Mouse (Mus musculus) thymus, postnatal 4 days (tissue): ENCODE results near the gene Slc2a5.

ENCODE experiments used
- DNase-seq: peaks from one replicate; pipeline ENCODE4 v3.0.0; 2021

Slc2a5 gene

DNA sequence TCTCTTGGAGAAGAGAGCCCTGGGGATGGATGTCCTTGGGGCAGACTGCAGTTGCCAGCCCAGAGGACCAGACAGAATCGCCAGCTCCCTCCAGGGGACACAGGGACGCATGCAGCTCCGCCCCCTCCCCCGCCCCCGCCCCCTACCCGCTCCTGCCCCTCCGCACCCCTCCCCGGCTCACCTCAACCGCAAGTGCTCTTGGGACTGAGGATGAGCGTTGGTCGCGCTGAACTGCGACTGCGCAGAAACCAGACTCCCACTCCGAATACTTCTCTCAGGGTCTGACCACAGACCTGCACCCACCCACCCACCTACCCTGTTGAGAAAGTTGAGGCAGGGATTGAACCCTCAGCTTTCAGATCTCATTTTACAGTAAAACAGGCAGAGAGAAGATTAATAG lies at the start of gene Slc2a5:
Slc2a5 (plus strand) TSS at position 229 of the 400 bp plus-strand sequence.
- peak; percentile 48 for DNase-seq

- DNase-seq, result no peak
Observed at GRCm38 (mm10) chr4:150070136-150070535, 48.9 kb upstream of the Slc2a5 start.

DNA sequence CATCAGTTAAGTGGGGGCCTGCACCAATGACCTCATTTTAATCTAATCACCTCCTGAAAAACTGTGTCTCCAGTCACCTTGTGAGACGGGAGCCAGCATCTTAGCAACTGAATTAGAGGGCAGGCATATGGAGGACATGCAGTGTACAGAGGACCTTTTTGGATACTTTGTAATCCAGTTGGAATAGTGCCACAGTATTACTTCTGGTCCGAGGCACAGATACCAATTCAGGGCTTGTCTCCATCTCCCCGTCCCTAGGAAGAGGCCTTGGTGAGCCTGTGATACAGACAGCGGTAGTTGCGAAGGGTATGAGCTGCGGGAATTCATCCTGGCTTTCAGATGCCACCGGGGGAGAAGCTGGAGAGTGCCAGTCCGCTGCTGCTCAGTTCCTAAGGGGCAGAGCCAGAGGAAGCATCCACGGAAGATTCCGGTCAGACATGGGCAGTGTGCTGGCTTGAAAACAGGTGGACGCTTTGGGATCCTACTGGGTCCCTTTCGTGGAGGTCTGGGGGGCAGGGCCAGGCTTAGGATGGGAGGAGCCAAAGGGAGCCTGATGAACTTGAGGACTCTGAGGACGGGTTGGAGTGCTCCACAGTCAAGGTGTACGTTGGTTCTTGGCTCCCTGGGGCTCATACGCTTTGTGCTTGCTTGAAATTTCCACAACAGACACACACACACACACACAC lies 46.5 kb upstream of the Slc2a5 start:
- DNase-seq, result no peak

GRCm38 (mm10) chr4:150073102-150073473 lies 46.0 kb upstream of the Slc2a5 start:
- peak; percentile 87 for DNase-seq

GRCm38 (mm10) chr4:150075350-150075749 lies 43.7 kb upstream of the Slc2a5 start:
- no peak for DNase-seq

GRCm38 (mm10) chr4:150076147-150076546 lies 42.9 kb upstream of the Slc2a5 start:
- peak; percentile 37 for DNase-seq

DNA sequence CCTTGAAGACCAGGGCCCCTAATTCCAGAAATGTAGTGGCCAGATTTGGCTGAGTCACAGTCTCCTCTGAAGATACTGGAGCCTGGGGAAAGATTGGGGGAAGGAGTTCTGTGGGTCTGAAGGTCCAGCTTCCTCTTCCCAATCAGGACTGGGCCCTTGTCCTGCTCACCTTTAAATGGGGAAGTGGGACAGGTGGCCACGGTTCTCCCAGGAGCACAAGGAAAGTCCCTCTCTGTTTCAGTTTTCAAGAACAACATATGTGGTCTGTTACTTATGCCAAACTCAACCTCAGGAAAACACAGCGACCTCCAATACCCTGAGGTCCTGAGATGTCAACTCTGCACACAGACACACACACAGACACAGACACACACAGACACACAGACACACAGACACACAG lies 40.4 kb upstream of the Slc2a5 start:
- DNase-seq, result no peak

DNA sequence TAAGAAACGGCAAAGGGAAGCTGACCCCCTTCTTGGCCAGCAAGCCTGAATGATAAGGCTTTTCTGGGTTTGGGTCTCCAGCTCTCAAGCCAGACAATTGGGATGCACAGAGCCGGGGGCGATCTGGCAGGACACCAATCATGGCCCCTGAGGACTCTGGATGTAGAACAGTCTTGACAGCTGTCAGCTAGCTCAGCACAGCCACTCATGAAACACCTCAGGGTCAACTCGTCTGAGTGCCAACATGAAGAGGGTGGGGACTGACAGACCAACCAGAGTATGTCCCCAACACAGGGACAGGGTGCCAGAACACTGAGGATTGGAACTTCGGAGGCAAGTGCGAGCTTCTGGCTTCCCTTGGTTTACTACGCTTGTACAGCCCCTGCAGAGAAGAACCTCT lies 39.8 kb upstream of the Slc2a5 start:
- no peak for DNase-seq

DNA sequence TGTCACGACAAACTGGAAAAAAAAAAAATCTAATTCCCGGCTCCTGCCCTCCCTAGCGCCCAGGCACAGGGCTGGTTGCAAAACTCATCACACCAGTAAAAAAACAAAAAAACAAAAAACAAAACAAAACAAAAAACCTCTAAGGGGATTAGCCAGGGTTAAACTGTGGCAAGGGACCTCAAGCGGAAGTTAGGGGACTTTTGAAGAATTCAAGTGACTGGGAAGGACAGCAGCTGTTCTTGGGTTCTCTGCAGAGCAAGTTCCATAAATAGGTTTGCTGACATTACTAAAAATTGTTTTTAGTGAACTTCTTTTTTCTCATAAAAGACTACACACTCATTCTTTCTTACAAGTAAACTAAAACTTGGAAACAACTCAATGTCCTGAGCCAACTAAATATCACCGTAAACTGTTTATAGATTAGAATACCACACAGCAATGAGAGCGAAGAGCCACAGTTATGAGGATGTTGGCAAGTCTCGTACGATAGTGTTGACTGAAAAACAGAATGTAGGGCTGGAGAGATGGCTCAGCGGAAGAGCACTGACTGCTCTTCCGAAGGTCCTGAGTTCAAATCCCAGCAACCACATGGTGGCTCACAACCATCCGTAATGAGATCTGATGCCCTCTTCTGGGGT lies 38.6 kb upstream of the Slc2a5 start:
- DNase-seq, result no peak

DNA sequence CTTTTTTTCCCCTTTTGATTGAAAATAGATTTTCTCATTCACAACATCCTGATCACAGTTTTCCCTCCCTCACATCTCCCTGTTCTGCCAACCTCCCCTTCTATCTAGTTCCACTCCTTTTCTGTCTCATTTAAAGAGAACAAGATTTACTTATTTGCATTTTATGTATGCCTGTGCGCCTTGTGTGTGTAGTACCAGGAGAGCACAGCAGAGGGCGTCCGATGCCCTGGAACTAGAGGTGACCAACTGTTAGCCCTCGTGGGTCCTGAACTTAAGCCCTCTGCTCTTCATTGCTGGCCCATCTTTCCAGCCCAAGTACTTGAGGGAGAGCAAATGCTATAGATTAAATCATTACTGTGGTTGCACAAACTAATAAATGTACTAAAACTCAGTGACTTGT lies 33.7 kb upstream of the Slc2a5 start:
- DNase-seq, result no peak

DNA sequence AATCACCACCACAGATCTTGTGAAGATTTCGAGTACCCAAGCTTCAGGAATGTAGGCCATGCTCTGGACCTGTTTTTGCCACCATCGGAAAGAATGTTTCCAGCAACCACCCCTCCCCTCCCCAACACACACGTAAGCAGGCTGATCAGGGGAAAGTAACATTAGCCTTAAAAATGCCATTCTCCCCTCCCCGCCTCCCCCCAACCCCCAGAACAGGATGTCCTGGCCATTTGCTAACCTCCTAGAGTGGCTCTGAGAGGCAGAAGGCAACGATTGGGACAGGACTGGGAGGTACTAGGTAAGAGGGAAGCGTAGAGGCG lies 32.3 kb upstream of the Slc2a5 start:
- no peak for DNase-seq

DNA sequence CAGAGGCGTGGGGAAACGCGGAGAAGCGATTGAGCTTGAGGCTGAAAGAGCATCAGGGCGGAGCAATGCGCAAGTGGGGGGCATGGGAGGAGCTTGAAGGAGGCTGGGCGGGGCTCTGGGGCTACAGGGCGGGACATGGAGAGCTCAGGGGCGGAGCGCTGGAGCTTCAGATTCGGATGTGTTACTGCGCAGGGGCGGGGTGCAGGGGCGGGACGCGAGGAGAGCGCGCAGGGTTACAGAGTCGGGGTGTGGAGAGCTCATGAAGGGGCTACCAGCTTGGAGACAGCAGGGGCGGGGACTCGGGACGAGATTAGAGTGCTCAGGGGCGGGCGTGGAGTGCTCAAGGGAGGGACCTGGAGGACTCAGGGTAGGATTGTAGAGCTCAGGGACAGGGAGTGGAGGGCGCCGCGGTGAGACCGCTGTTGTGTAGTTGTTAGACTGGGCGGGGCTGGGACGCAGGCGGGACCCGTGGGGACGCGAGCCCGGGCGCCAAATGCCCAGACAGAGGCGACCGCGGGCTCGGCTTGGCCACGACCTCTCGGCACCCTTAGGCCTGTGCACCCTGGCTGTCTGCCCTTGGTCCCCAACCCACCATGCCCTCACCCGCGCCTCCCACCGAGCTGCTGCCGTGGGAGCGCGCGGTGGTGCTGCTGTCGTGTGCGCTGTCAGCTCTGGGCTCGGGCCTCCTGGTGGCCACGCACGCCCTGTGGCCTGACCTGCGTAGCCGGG lies 31.8 kb upstream of the Slc2a5 start, which contains the start of gene Gpr157:
Gpr157 (plus strand) TSS at position 205 of the 729 bp plus-strand sequence.
- peak; percentile 97 for DNase-seq

DNA sequence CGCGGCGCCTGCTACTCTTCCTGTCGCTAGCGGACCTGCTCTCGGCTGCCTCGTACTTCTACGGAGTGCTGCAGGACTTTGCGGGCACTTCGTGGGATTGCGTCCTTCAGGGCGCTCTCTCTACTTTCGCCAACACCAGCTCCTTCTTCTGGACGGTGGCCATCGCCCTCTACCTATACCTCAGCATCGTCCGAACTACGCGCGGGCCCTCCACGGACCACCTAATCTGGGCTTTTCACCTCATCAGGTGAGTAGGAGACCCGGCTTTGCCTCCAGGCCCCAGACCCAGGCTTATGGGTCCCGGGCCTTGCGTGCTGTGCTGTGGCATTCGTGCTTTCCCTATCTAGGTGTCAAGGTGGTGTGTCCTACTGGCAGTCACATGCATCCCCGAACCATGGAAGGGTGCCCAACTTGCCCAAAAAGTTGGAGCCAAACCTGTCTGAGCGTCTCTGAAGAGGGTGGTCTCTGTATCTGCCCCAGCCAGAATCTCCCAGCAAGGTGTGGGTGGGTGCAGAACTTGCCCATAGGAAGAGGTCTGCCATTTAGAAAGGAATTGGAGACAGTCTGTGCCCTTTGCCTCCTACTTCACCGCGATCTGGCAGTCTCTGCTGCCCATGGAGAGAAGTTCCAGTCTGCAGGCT lies 31.1 kb upstream of the Slc2a5 start:
- DNase-seq, result no peak

GRCm38 (mm10) chr4:150089121-150089520 lies 30.0 kb upstream of the Slc2a5 start:
- no peak for DNase-seq

DNA sequence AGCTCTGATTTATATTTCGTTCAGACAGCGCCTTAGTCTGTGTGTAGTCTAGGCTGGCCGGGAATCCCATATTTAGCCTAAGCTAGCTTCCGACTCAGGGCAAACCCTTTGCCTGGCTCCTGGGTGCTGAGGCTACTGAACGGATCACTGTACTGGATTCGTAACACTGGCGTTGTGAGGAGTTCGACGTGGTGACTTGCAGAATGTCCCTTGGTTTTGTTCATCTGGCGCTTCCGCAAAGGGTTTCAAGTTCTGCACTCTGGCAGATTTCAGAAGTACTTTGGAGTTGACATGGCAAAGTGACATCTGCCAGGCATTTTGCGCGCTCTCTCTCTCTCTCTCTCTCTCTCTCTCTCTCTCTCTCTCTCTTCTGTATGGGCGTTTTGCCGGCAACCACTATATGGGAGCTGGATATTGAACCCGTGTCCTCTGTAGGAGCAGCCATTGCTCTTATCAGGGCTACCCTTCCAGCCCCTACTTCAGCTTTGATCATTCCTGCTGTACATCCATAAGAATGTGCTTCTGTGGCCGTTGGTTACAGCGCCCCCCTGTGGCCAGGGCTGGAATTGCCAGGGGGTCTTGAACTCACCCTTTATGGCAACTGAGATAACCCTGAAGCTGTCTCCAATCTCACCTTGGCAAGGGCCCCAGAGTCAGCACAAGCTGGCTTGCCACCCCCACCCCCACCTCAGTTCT lies 27.0 kb upstream of the Slc2a5 start:
- peak; percentile 81 for DNase-seq

- DNase-seq, result peak; percentile 56
Observed at GRCm38 (mm10) chr4:150092583-150092902, 26.5 kb upstream of the Slc2a5 start.

- no peak for DNase-seq
Observed at GRCm38 (mm10) chr4:150093560-150094462, 25.3 kb upstream of the Slc2a5 start.

- no peak for DNase-seq
Observed at GRCm38 (mm10) chr4:150094463-150094789, 24.7 kb upstream of the Slc2a5 start.

DNA sequence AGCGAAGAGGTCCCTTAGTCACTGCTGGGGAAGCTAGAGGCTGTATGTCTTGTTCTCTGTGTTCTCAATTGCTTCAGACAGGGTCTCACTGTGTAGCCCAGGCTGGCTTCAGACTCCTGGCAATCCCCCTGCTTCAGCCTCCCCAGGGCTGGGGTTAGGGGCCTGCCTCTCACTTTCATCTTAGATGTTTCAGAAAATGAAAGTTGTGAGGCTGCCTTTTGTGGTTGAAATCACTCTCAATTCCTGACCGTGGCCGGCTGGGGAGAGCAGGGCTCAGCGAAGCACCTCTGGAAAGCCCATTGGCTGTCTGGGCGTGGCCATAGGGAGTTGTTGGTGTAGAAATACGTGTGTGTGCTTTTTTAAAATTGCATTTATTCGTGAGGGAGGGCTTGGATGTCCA lies 22.8 kb upstream of the Slc2a5 start:
- DNase-seq, result no peak

DNA sequence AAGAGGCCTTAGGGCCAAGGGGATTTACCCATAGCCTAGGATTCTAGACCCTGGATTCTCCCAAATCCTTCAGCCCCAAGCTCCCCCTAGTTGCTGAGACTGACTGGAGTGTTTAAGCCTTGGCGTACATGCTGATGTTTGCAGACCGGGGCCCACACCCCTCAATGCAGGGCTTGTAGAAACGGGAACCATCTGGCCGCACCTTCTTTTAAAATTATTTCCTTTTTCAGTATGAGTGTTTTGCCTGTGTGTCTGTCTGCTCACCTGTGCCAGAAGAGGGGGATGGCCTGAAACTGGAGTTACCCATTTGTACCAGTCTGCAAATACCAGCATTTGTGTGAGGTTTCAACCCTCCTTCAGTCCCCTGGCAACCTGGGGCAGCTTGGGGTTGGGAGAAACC lies 21.2 kb upstream of the Slc2a5 start:
- no peak for DNase-seq

GRCm38 (mm10) chr4:150098880-150099279 lies 20.2 kb upstream of the Slc2a5 start:
- peak; percentile 61 for DNase-seq

DNA sequence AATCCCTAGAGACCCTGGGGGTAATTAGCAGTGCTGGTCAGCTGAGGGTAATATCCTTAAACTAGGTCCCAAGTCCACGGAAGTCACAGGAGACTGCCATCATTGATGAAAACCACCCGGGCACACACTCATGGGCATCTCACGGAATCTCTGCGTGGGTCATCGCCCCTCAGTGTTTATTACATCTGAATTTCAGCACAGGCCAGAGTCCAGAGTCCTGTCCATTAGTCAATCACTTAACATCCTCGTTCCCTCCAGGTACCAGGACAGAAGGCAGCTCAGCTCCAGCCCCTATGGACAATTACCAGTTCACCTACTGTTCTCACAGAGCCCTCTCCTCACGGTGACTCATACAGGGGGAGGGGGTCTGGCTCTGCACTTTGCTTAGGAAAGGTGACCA lies 16.3 kb upstream of the Slc2a5 start:
- no peak for DNase-seq
